Mouse (Mus musculus) cortical plate, adult 2 months (tissue): ENCODE results near the gene Krtap28-13. TPM values are rescaled to one million over a fixed set of nuclear protein-coding genes. Genes with fewer than 3 reads are reported as not detected.
A peak's percentile ranks its signal among the peaks of the same experiment; 100 is the strongest.

Experiments used
- H3K27ac ChIP-seq: fragments of 200-500 bp; 2 replicates; pipeline ENCODE4 v1.5.1; 2012; ENCODE audit warnings: low read length, control low read depth, inconsistent platforms; ENCODE audit not compliant: insufficient read depth
- H3K4me1 ChIP-seq: fragments of 200-500 bp; 2 replicates; pipeline ENCODE4 v1.6.1; 2011; ENCODE audit warnings: low read length; ENCODE audit not compliant: control insufficient read depth, insufficient read depth
- H3K4me3 ChIP-seq: fragments of 200-500 bp; 2 replicates; pipeline ENCODE4 v1.5.1; 2011; ENCODE audit warnings: mild to moderate bottlenecking, low read length, control low read depth; ENCODE audit not compliant: insufficient read depth
- CTCF ChIP-seq: fragments of 200-500 bp; IDR thresholded peaks from 2 replicates; pipeline ENCODE4 v1.5.1; 2011; ENCODE audit warnings: mild to moderate bottlenecking, control low read depth, low read length; ENCODE audit not compliant: insufficient read depth; ENCODE audit errors: extremely low read depth
- POLR2A ChIP-seq: fragments of 200-500 bp; IDR thresholded peaks from 2 replicates; pipeline ENCODE4 v1.6.1; 2011; ENCODE audit warnings: mild to moderate bottlenecking, low read length, control low read depth; ENCODE audit not compliant: insufficient read depth; ENCODE audit errors: extremely low read depth
- polyA plus RNA-seq: library from polyadenylated mRNA; depleted of rRNA; stranded (reverse); fragments of >200 nt; gene quantifications from 2 replicates; pipeline ENCODE4 v1.2.3, GENCODE M21; 2012

The Krtap28-13 gene
- polyA plus RNA-seq, 1 experiment = not detected

DNA sequence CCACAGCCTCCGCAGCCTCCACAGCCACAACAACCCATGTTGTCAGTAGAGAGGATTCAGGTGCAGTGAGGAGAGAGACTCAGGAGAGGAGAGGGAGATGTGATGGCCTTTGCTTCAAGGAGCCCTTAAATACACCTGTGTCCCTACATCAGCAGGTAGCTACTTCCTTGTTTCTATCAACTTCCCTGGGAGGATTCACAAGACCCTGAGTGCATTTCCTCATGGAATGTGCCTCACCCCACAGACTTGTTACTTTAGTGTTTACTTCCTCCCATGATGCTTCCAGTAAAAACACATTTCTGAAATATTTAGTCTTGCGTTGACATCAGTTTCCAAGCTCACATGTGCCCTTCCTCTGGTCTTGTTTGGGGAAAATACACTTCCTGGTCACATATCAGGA lies 18.4 kb upstream of the Krtap28-13 start, which contains the start of gene Krtap28-10:
TSS of gene Krtap28-10 (minus strand) at position 101 of the 400 bp plus-strand sequence.
- Histone ChIP-seq H3K4me3 (no peak within 1 kb of the TSS), H3K4me1 (no peaks in the 10 kb centered on the region), H3K27ac (no peak within 1 kb of the TSS)
- TF ChIP-seq POLR2A (no peak), CTCF (no peak)

DNA sequence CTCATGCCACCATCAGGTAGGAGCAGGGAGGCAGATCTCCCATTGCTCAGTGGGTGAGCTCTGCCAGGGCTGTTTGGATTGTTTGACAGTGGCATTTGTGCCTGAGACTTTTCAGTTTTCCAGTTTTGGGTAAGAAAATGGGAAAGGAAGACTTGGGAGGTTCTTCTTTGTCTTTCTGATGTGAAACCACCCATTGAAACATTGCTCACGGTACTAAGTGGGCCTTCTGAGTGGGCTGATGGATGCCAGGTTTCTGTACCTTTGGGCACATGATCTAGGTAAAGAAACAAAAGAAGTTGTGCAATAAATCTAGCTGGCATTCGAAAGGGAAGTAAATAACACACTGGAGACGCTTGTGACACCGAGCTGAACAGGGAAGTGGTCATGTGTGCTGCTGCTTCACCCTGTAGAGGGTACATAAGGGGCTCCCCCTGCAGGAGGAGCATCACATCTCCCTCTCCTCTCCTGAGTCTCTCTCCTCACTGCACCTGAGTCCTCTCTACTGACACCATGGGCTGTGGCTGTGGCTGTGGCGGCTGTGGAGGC lies 15.8 kb upstream of the Krtap28-13 start, which contains the start of gene Gm47969:
TSS of gene Gm47969 (plus strand) at position 51 of the 546 bp plus-strand sequence.
- H3K4me3 ChIP-seq = no peak within 1 kb of the TSS
- TF ChIP-seq POLR2A = no peak
- TF ChIP-seq CTCF = no peak
- H3K4me1 ChIP-seq = no peaks in the 10 kb centered on the region
- no peak within 1 kb of the TSS for H3K27ac ChIP-seq

- Histone ChIP-seq H3K27ac (no peak overlapping the region), H3K4me1 (no peaks in the 10 kb centered on the region), H3K4me3 (no peak overlapping the region)
- TF ChIP-seq POLR2A (no peak), CTCF (no peak)
These were observed 2.2 kb upstream of the Krtap28-13 start for GRCm38 (mm10) chr1:83058481-83058880.

- Histone ChIP-seq H3K4me1 (no peaks in the 10 kb centered on the region), H3K27ac (no peak within 1 kb of the TSS), H3K4me3 (no peak within 1 kb of the TSS)
- TF ChIP-seq CTCF = no peak
- TF ChIP-seq POLR2A = no peak
These were observed 1.5 kb upstream of the Krtap28-13 start, which contains the start of gene A030005K14Rik for GRCm38 (mm10) chr1:83059278-83059677. Gene A030005K14Rik, minus strand, starts transcription at chr1:83059378.

GRCm38 (mm10) chr1:83064851-83065250 lies 4.1 kb downstream of the Krtap28-13 start:
- no peak overlapping the region for H3K27ac ChIP-seq
- H3K4me3 ChIP-seq = no peak overlapping the region
- H3K4me1 ChIP-seq = no peaks in the 10 kb centered on the region; the same call in 1 of the 2 replicates
- TF ChIP-seq POLR2A (no peak), CTCF (no peak)

GRCm38 (mm10) chr1:83066577-83066976 lies 5.8 kb downstream of the Krtap28-13 start:
- Histone ChIP-seq H3K27ac (no peak overlapping the region), H3K4me1 (no peaks in the 10 kb centered on the region; the same call in 1 of the 2 replicates), H3K4me3 (no peak overlapping the region)
- TF ChIP-seq POLR2A (no peak), CTCF (no peak)

DNA sequence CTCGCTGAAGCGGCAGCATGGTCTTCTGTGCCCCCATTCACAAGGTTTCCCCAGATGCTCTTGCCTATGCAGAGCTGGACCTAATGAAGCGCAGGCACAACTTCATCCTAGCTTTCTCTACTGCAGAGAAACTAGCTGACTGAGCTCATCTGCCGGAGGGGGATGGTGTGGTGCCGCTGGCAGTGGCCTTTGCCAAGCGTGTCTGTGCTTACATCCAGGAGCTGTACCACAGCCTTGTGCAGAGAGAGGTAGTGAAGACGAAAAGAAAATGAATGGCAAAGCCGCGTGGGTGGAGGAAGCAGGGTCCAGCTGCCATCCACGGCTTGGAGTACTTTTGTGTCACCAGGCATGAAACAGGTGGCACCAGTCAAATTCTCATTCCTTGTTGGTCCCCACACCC lies 6.5 kb downstream of the Krtap28-13 start:
- Histone ChIP-seq H3K27ac (no peak overlapping the region), H3K4me1 (no peaks in the 10 kb centered on the region; the same call in 1 of the 2 replicates), H3K4me3 (0 out of 2 replicates have a peak overlapping the region, but pooled peaks have one; percentile 4)
- no peak for TF ChIP-seq CTCF
- TF ChIP-seq POLR2A = no peak

- Histone ChIP-seq H3K27ac (no peak overlapping the region), H3K4me3 (0 out of 2 replicates have a peak overlapping the region, but pooled peaks have one; percentile 1), H3K4me1 (no peaks in the 10 kb centered on the region)
- TF ChIP-seq POLR2A = no peak
- TF ChIP-seq CTCF = no peak
These were observed 14.9 kb downstream of the Krtap28-13 start for GRCm38 (mm10) chr1:83075526-83076189.

GRCm38 (mm10) chr1:83076190-83076917 lies 15.6 kb downstream of the Krtap28-13 start:
- Histone ChIP-seq H3K4me1 (no peaks in the 10 kb centered on the region), H3K27ac (no peak overlapping the region), H3K4me3 (0 out of 2 replicates have a peak overlapping the region, but pooled peaks have one; percentile 1)
- TF ChIP-seq CTCF = peak; percentile 66
- TF ChIP-seq POLR2A = no peak
